Mouse (Mus musculus) myocyte (in vitro differentiated cells): ENCODE measurements around the gene Sbf2.
A peak's percentile ranks its signal among the peaks of the same experiment; 100 is the strongest.

Source experiments
- E2F4 ChIP-seq: IDR thresholded peaks from one replicate; pipeline ENCODE4 v1.6.1; 2011; ENCODE audit warnings: mild to moderate bottlenecking, control low read depth, moderate library complexity; ENCODE audit not compliant: insufficient read depth
- MAX ChIP-seq: IDR thresholded peaks from one replicate; pipeline ENCODE4 v1.6.1; 2011; ENCODE audit warnings: low read depth, mild to moderate bottlenecking, control low read depth
- MYOD1 ChIP-seq, 3 experiments: IDR thresholded peaks; one replicate each; pipeline ENCODE4 v1.6.1; 2011; ENCODE audit warnings: control low read depth in 2 of 3, low read depth in 2 of 3, mild to moderate bottlenecking in 2 of 3, moderate library complexity in 1 of 3; ENCODE audit not compliant: insufficient read length in 2 of 3, control insufficient read depth in 1 of 3
- MYOG ChIP-seq, 3 experiments: IDR thresholded peaks; one replicate each; pipeline ENCODE4 v1.6.1; 2011; ENCODE audit warnings: control low read depth in 2 of 3, low read depth in 2 of 3, mild to moderate bottlenecking in 2 of 3; ENCODE audit not compliant: insufficient read length in 2 of 3, control insufficient read depth in 1 of 3, insufficient read depth in 1 of 3
- POLR2A ChIP-seq: IDR thresholded peaks from one replicate; pipeline ENCODE4 v1.6.1; 2011; ENCODE audit warnings: low read depth, mild to moderate bottlenecking, control low read depth, moderate library complexity; ENCODE audit not compliant: insufficient read length
- POLR2AphosphoS2 ChIP-seq: IDR thresholded peaks from one replicate; pipeline ENCODE4 v1.6.1; 2011; ENCODE audit warnings: low read depth, control low read depth; ENCODE audit not compliant: insufficient read length
- REST ChIP-seq: IDR thresholded peaks from one replicate; pipeline ENCODE4 v1.6.1; 2011; ENCODE audit warnings: mild to moderate bottlenecking, control low read depth, moderate library complexity; ENCODE audit not compliant: insufficient read depth, insufficient read length
- TCF12 ChIP-seq: IDR thresholded peaks from one replicate; pipeline ENCODE4 v1.6.1; 2011; ENCODE audit warnings: mild to moderate bottlenecking, control low read depth; ENCODE audit not compliant: poor library complexity, insufficient read depth, severe bottlenecking
- USF1 ChIP-seq: IDR thresholded peaks from one replicate; pipeline ENCODE4 v1.6.1; 2011; ENCODE audit warnings: low read depth, mild to moderate bottlenecking, control low read depth, moderate library complexity

DNA sequence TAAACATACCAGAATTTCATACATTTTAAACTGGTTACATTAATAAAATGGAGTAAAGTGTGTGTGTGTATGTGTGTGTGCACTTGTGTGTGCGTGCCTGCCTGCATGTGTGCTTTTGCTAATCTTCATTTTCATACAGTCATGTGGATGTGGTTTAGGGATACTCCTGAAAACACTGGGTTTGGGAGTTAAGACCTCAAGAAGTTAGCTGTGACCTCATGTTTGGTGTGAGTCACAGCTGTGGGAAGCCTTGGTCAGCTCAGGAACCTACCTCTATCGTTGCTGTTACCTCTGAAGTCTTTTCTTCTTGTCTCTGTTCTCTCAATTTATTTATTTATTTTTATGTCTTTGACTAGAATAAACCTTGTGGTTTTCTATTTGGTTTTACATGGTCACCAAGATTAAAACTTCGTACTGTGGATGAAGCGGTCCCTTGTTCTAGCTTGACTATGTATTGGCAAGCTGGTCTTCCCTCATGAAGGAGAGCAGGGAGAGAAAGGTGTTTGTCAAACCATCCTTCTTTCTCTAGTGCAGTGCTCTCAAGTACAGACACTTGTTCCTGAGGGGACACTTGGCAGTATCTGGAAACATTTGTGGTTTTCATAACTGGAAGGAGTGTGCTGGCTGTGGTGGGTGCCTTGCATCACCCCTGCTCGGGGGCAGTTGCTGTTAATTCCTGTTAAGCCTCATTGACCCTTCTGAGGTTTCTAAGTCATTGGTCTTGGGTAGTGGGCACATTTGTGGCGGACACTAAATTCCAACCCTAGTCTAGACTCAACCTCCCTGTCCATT, 331.0 kb downstream of the Sbf2 start:
- TF ChIP-seq MYOG (IDR thresholded peaks at IDR 0.05; ENCODE audit: control insufficient read depth in 1 of 3, insufficient read depth in 1 of 3, insufficient read length in 2 of 3, low read depth in 2 of 3) = peak in 2 of 3 experiments; percentile 1 to 76
- no peak for TF ChIP-seq POLR2A
- TF ChIP-seq MAX = no peak
- no peak for TF ChIP-seq USF1
- peak; percentile 47 for TF ChIP-seq TCF12
- TF ChIP-seq MYOD1 (IDR thresholded peaks at IDR 0.05; ENCODE audit: control insufficient read depth in 1 of 3, insufficient read length in 2 of 3, low read depth in 2 of 3) = peak in 1 of 3 experiments; percentile 49
- no peak for TF ChIP-seq REST
- no peak for TF ChIP-seq E2F4
- TF ChIP-seq POLR2AphosphoS2 = no peak
